14 mouse cellular contexts compared by ENCODE assay signal in the genomic region with DNA sequence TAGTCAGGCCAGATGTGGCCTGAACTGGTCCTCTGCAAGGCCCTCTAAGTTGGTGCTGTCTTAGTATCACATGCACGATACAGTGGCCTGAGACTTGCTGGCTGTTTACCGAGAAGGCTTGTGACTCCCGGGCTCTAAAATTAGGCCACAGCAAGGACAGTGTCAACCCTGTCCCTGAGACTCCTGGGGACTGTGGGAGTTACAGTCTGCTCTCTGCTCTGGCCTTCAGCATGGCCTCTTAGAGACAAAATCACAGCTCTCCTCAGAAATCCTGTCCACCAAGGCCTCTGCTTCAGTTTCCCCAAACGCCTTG. TPM values are rescaled to one million over a fixed set of nuclear protein-coding genes. Genes with fewer than 3 reads are reported as not detected.
DNase-seq lines count a peak whose midpoint lies in the region; ATAC-seq and TF ChIP-seq lines count a peak whose summit lies in the region.
"Had no signal": no experiment of that assay in that cellular context is flagged by ENCODE, and none has a peak within 500 bp of the region (broad histone marks: within the 10 kb centered on the region; RNA-seq: fewer than 3 reads in every experiment).

No protein-coding gene starts in this region.

- no peak for TF ChIP-seq EP300 in lung, postnatal 0 days (IDR thresholded peaks at IDR 0.05)

- no peak overlapping the region for H3K4me2 ChIP-seq in lung, postnatal 0 days (replicated peaks; ENCODE audit: low read depth, low read length)
- no peak overlapping the region for H3K4me2 ChIP-seq in heart, embryonic 14.5 days (ENCODE audit: low read length)
- H3K4me2 ChIP-seq in midbrain, embryonic 16.5 days (ENCODE audit: low read length): no peak overlapping the region
- H3K4me2 ChIP-seq: neural tube, embryonic 13.5 days had no signal

- H3K27ac ChIP-seq in lung, postnatal 0 days (ENCODE audit: low read length): 0 out of 2 replicates have a peak overlapping the region, but pooled peaks have one; percentile 12
- peak overlapping the region; percentile 42 to 57 for H3K27ac ChIP-seq in heart, embryonic 14.5 days (replicated peaks in 1 of 2; ENCODE audit: control insufficient read depth in 1 of 2, insufficient read depth in 1 of 2, low read depth in 2 of 2, low read length in 2 of 2)
- no peak overlapping the region for H3K27ac ChIP-seq in midbrain, embryonic 16.5 days (ENCODE audit: low read length)
- H3K27ac ChIP-seq: layer of hippocampus, adult 2 months; neural tube, embryonic 13.5 days had no signal

- H3K9me3 ChIP-seq in lung, postnatal 0 days (ENCODE audit: low read length): no peaks in the 10 kb centered on the region
- H3K9me3 ChIP-seq in heart, embryonic 14.5 days (ENCODE audit: control insufficient read depth, low read length): peaks cover 3% of the 10 kb centered on the region; the same call in 1 of the 2 replicates
- no peaks in the 10 kb centered on the region for H3K9me3 ChIP-seq in midbrain, embryonic 16.5 days (replicated peaks; ENCODE audit: control insufficient read depth, low read length, poor library complexity, severe bottlenecking)
- H3K9me3 ChIP-seq: neural tube, embryonic 13.5 days had no signal

- 59% methylated on average over 4 of the region's 4 CpGs for WGBS in lung, postnatal 0 days
- whole genome bisulfite sequencing in heart, embryonic 14.5 days: 28% methylated on average over 4 of the region's 4 CpGs
- WGBS in midbrain, embryonic 16.5 days: 79% methylated on average over 4 of the region's 4 CpGs

- H3K4me3 ChIP-seq in lung, postnatal 0 days (ENCODE audit: low read depth, low read length): no peak overlapping the region
- H3K4me3 ChIP-seq in heart, embryonic 14.5 days (ENCODE audit: control insufficient read depth in 1 of 2, insufficient read depth in 1 of 2, low read depth in 1 of 2, low read length in 2 of 2): no peak overlapping the region
- no peak overlapping the region for H3K4me3 ChIP-seq in midbrain, embryonic 16.5 days (ENCODE audit: low read depth, low read length)
- H3K4me3 ChIP-seq: erythroblast, embryonic 14.5 days; layer of hippocampus, adult 2 months; neural tube, embryonic 13.5 days had no signal

- 0 out of 2 replicates have a peak, but pooled peaks cover 15% of the 10 kb centered on the region for H3K27me3 ChIP-seq in lung, postnatal 0 days (replicated peaks; ENCODE audit: insufficient read depth, low read length)
- H3K27me3 ChIP-seq in heart, embryonic 14.5 days (ENCODE audit: control insufficient read depth, insufficient read depth, low read length): peaks cover 15% of the 10 kb centered on the region
- H3K27me3 ChIP-seq in midbrain, embryonic 16.5 days (ENCODE audit: control insufficient read depth, insufficient read depth, low read depth, low read length): peaks cover 6% of the 10 kb centered on the region

- DNase-seq in lung, postnatal 0 days (ENCODE audit: low spot score): no peak
- no peak for DNase-seq in lung, postnatal 25 days (ENCODE audit: low spot score)
- peak; percentile 50 for DNase-seq in gastrocnemius, postnatal 25 days
- DNase-seq in thymus, postnatal 10 days (ENCODE audit: low spot score in 2 of 2): no peak
- DNase-seq in urinary bladder, postnatal 10 days (ENCODE audit: low spot score): no peak
- DNase-seq: cerebellum, adult 11 months; kidney, adult 18-20 months; right cerebral cortex, adult 18-20 months had no signal

- H3K36me3 ChIP-seq in lung, postnatal 0 days (ENCODE audit: insufficient read depth, low read length): no peaks in the 10 kb centered on the region
- H3K36me3 ChIP-seq in heart, embryonic 14.5 days (ENCODE audit: control insufficient read depth, insufficient read depth, low read length): no peaks in the 10 kb centered on the region
- no peaks in the 10 kb centered on the region for H3K36me3 ChIP-seq in midbrain, embryonic 16.5 days (ENCODE audit: control insufficient read depth, insufficient read depth, low read length)
- H3K36me3 ChIP-seq: neural tube, embryonic 13.5 days had no signal

- no peak for ATAC-seq in lung, postnatal 0 days
- ATAC-seq in heart, embryonic 14.5 days (ENCODE audit: insufficient number of reproducible peaks, insufficient read depth, low FRiP score, low read depth): peak; percentile 22; the same call in 1 of the 2 replicates
- no peak for ATAC-seq in midbrain, embryonic 16.5 days

- no peak overlapping the region for H3K9ac ChIP-seq in lung, postnatal 0 days (replicated peaks; ENCODE audit: low read depth)
- H3K9ac ChIP-seq in heart, embryonic 14.5 days (ENCODE audit: low read length): peak overlapping the region; percentile 38; the same call in 1 of the 2 replicates
- no peak overlapping the region for H3K9ac ChIP-seq in midbrain, embryonic 16.5 days (ENCODE audit: low read depth, low read length)
- H3K9ac ChIP-seq: neural tube, embryonic 13.5 days had no signal

- no peak for TF ChIP-seq CTCF in lung, postnatal 0 days (IDR thresholded peaks at IDR 0.05)

- H3K4me1 ChIP-seq in lung, postnatal 0 days (ENCODE audit: insufficient read depth, low read depth, low read length): peaks cover 11% of the 10 kb centered on the region
- H3K4me1 ChIP-seq in heart, embryonic 14.5 days (ENCODE audit: control insufficient read depth in 2 of 2, insufficient read depth in 2 of 2, low read length in 2 of 2): peaks cover 29 to 31% of the 10 kb centered on the region in 2 experiments
- H3K4me1 ChIP-seq in midbrain, embryonic 16.5 days (ENCODE audit: control insufficient read depth, insufficient read depth, low read length): peaks cover 4% of the 10 kb centered on the region; the same call in 1 of the 2 replicates

RNA-seq across cellular contexts. Expression of gene Ppa1, which starts 20.5 kb away (rescaled TPM):
- polyA plus RNA-seq in lung, postnatal 0 days (2015; fragmentation: Nextera tagmentation; extraction: Ambion mirVana): 39.8 and 40.1 TPM in 2 replicates
- 10 to 100 TPM; 46.7 to 51.8 TPM for total RNA-seq in gastrocnemius, postnatal 25 days (2021)
- polyA plus RNA-seq in heart, embryonic 14.5 days (2014; fragmentation: Nextera tagmentation; extraction: Ambion mirVana): 81.4 and 86.9 TPM in 2 replicates
- polyA plus RNA-seq in midbrain, embryonic 16.5 days (2015; fragmentation: Nextera tagmentation; extraction: Ambion mirVana): 214 and 221 TPM in 2 replicates

RNA-seq across cellular contexts. Expression of gene Npffr1, which starts 32.6 kb away (rescaled TPM):
- 0.19 and 0.54 TPM in 2 replicates for polyA plus RNA-seq in lung, postnatal 0 days (2015; fragmentation: Nextera tagmentation; extraction: Ambion mirVana)
- total RNA-seq in gastrocnemius, postnatal 25 days (2021): not detected
- 0.05 TPM in 1 of 2 replicates, not detected in the other for polyA plus RNA-seq in heart, embryonic 14.5 days (2014; fragmentation: Nextera tagmentation; extraction: Ambion mirVana)
- 2.3 and 2.8 TPM in 2 replicates for polyA plus RNA-seq in midbrain, embryonic 16.5 days (2015; fragmentation: Nextera tagmentation; extraction: Ambion mirVana)
- total RNA-seq: liver, adult 2 months had no signal
- polyA plus RNA-seq: erythroblast, embryonic 14.5 days; liver, adult 2 months had no signal

RNA-seq across cellular contexts. Expression of gene Sar1a, which starts 52.2 kb away (rescaled TPM):
- 184 and 185 TPM in 2 replicates for polyA plus RNA-seq in lung, postnatal 0 days (2015; fragmentation: Nextera tagmentation; extraction: Ambion mirVana)
- 100 to 1,000 TPM in 1 of 2 experiments, 10 to 100 TPM in 1; 99.2 to 113 TPM for total RNA-seq in gastrocnemius, postnatal 25 days (2021)
- polyA plus RNA-seq in heart, embryonic 14.5 days (2014; fragmentation: Nextera tagmentation; extraction: Ambion mirVana): 169 and 175 TPM in 2 replicates
- polyA plus RNA-seq in midbrain, embryonic 16.5 days (2015; fragmentation: Nextera tagmentation; extraction: Ambion mirVana): 197 and 202 TPM in 2 replicates
